Mouse (Mus musculus) embryonic stem cell, embryonic (primary cell): ENCODE data around the gene Ldhc.

Source experiments
- CTCF ChIA-PET, 4 experiments: fragments of 300-600 bp in 2 of 4; fragments of 350-600 bp in 2 of 4; sonication (Branson Sonifier 250); formaldehyde crosslinking; loops; one replicate each; lab custom pipeline; 2022; ENCODE audit warnings: inconsistent platforms in 2 of 4; lab: Charles Lee
- POLR2A ChIA-PET, 4 experiments: fragments of 300-600 bp in 2 of 4; fragments of 350-600 bp in 2 of 4; sonication (Branson Sonifier 250); formaldehyde crosslinking; loops; one replicate each; lab custom pipeline; 2022; ENCODE audit warnings: antibody characterized with exemption in 4 of 4, inconsistent platforms in 1 of 4; lab: Charles Lee

The Ldhc gene

DNA sequence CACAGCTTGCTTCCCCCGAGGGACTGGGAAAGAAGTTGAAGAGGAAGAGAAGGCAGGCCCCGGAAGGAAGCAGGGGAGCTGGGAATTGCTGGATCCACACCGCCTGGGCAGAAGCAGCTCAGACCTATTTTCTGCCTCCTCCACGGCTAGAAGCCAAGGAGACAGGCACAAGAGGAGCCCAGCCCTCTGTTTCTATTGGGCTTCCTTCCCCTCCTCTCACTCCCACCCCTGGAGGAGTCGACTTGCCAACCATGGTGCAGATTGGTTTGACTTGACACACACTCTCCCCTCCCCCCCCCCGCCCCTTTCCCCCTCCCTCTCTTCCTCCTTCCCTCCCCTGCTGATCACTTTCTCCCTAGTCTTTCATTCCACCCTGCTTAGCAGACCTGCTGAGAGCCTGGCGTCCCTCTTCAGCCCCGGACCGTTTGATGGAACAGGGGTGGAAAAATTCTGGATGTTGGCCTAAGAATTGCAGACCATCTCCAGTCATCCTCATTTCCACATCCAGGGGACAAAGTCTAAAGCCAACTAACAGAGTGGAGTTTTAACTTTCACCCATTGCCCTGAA lies 22.8 kb upstream of the Ldhc start:
- CTCF ChIA-PET, result interaction anchor here (0.6 to 1.8 kb wide), 8 partner anchors 8 to 620 kb away, joined by 3 to 6 read pairs (median 4); no protein-coding TSS in a partner anchor
- POLR2A ChIA-PET, result interaction anchor here in 3 of 4 experiments (0.6 to 5.0 kb wide), 25 partner anchors 7 to 236 kb away, joined by 3 to 32 read pairs (median 5); partner anchors contain the start of genes Gtf2h1 (in 2 of the 3), Hps5 (in 2 of the 3), Saa4 (in 1 of the 3) and Sergef (in 1 of the 3)

DNA sequence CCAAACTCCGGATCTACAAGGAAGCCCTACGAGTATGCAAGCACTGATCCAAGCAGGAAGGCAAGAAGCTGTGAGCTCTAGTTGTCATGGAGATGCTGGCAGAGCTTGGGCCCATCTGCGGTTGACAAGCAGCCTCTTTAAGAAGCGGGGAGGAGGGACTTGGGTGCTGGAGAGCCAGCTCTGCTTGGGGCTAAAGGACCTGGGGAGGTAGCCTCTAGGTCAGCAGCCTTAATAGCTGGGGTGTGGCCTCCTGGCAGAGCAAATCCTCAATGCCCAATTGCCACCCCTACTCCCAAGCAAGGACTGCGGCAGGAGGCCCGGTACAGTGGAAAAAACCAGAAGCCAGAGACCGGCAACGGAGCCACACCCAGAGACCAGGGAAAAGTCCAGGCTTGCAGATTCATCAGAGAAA lies 22.1 kb upstream of the Ldhc start:
- ChIA-PET CTCF (interaction anchor here (0.6 to 1.8 kb wide), 6 partner anchors 9 to 121 kb away, joined by 3 to 5 read pairs (median 4); no protein-coding TSS in a partner anchor), POLR2A (interaction anchor here (0.8 to 5.0 kb wide), 23 partner anchors 8 to 237 kb away, joined by 3 to 32 read pairs (median 3); partner anchors contain the start of genes Gtf2h1 (in 2 of the 4), Hps5 (in 2 of the 4) and Sergef (in 1 of the 4))

DNA sequence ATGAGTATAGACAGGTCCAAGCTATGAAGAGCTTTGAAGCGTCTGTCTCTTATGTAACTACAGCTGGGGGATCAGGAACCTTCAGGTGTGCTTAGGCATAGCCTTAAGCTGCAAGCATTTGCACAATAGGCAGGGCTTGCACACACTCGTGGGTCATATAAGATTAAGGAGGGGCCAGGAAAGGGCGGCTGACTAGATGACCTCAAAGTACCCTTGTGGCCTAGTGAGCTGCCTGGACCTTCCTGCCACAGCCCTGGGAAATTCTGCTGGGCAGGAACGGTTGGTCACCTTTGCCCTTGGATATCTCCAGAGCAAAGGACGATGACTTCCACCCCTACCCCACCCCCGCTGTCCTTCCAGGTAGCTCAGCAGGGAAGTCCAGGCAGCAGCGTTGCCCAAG lies 21.6 kb upstream of the Ldhc start:
- POLR2A ChIA-PET, result interaction anchor here (0.6 to 5.0 kb wide), 35 partner anchors 8 to 1092 kb away, joined by 3 to 32 read pairs (median 4); partner anchors contain the start of genes Gtf2h1 (in 3 of the 4), Hps5 (in 3 of the 4) and Sergef (in 1 of the 4)
- CTCF ChIA-PET, result interaction anchor here in 1 of 4 experiments (0.6 to 1.8 kb wide), 3 partner anchors 9 to 110 kb away, joined by 3 to 5 read pairs (median 4); no protein-coding TSS in a partner anchor

DNA sequence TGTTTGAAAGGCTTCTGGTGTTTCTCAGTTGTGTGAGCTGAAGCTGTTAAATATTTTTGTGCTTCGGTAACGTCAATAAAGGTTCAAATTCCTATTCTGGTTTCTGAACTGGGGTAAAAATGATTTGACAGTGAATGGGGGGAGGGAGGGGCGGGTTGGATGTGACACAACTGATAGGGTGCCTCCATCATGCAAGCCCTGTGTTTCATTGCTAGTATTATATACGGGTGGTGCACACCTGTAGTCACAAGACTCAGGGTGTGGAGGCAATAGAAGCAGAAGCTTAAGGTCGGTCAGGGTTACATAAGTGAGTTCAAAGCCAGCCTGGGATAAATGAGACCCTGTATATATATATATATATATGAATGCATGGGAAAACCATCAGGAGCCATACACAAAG lies 21.1 kb upstream of the Ldhc start:
- POLR2A ChIA-PET, result interaction anchor here (0.6 to 5.0 kb wide), 28 partner anchors 8 to 1093 kb away, joined by 3 to 32 read pairs (median 4); partner anchors contain the start of genes Gtf2h1 (in 1 of the 4), Hps5 (in 1 of the 4) and Sergef (in 1 of the 4)
- CTCF ChIA-PET, result interaction anchor here in 1 of 4 experiments (1.8 kb wide), 2 partner anchors 10 to 15 kb away, joined by 4 to 5 read pairs; no protein-coding TSS in a partner anchor

DNA sequence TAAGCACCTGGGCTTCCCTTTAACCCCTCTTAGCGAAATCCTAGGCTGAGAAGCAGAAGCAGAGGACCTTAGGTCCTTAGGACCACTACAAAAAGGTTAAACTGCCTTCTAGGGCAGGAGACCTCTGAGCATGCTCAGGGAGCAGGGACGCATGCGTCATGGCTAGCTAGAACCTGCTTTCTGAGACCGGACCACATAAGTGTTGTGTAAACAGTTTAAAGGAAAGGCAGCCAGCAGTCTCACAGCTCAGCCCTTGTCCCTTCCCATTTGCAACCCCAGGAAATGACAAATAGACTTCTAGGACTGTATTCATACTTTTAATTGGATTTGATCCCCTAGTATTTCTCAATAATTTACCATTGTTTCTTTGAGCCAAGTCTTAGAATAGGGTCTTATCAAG lies 20.7 kb upstream of the Ldhc start:
- ChIA-PET POLR2A (interaction anchor here in 3 of 4 experiments (0.6 to 5.0 kb wide), 16 partner anchors 8 to 201 kb away, joined by 3 to 32 read pairs (median 4); partner anchors contain the start of genes Gtf2h1 (in 1 of the 3), Hps5 (in 1 of the 3) and Sergef (in 1 of the 3)), CTCF (interaction anchor here in 2 of 4 experiments (0.5 to 1.8 kb wide), 2 partner anchors 15 to 1141 kb away, joined by 3 to 4 read pairs; partner anchors contain the start of gene Car11 (in 1 of the 2))

DNA sequence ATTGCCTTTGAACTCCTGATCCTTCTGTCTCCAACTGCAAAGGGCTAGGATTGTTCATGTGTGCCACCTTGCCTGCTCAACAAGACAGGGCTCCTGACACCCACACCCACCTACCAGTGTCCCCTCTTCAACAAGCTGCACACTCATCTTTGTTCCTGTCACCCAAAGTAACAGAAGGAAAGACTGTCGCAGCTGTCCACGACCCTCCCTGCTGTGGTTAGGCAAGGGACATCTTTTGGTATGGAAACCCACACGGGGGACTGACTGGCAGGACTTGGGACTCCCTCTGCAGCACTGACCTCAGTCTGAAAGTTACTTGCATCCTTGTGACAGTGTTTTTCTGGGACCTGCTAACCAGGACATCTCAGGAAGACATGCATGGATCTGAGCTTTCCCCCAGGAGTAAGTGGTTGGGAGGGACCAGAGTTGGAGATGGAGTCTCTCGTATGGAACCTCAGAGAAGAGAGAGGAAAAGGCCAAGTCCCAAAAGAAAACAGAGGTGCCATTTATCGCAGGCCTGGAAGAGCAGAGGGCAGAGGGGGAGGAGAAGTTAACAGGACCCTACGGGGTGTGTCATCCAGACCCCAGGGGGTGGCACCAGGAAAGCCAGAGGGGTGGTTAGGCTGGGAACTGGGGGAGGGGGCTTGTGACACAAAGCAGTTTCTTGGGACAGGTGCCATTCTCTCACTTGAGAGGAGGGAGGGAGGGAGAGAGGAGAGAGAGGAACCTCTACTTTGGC lies 20.0 kb upstream of the Ldhc start, which contains the start of gene Ldha:
Ldha (plus strand) TSS at position 689 of the 739 bp plus-strand sequence.
- ChIA-PET CTCF (interaction anchor here in 2 of 4 experiments (0.5 to 0.6 kb wide), 2 partner anchors 459 to 1142 kb away, joined by 3 read pairs; partner anchors contain the start of gene Car11 (in 1 of the 2)), POLR2A (interaction anchor here in 3 of 4 experiments (0.6 to 5.0 kb wide), 12 partner anchors 7 to 115 kb away, joined by 3 to 32 read pairs (median 10); partner anchors contain the start of genes Gtf2h1 (in 1 of the 3) and Hps5 (in 1 of the 3))

DNA sequence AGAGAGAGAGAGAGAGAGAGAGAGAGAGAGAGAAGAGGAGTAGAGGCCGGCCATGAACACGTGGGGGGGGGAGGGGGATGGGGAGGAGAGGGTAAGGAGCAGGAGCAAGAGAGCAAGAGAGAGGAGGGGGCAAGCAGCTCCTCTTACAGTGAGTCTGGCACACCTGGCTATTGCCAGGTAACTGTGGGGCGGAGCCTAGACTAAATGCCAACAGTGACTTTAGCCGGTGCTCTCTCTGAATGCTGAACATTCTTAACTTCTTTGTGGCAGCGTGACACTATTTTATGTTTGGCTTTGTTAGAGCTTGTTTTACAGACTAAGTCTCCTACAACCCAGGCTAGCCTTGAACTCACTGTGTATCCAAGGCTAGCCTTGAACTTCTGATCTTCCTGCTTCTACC lies 18.7 kb upstream of the Ldhc start:
- ChIA-PET POLR2A (interaction anchor here in 2 of 4 experiments (0.8 to 1.9 kb wide), 6 partner anchors 10 to 33 kb away, joined by 3 to 9 read pairs (median 6); no protein-coding TSS in a partner anchor), CTCF (no interaction called here)

DNA sequence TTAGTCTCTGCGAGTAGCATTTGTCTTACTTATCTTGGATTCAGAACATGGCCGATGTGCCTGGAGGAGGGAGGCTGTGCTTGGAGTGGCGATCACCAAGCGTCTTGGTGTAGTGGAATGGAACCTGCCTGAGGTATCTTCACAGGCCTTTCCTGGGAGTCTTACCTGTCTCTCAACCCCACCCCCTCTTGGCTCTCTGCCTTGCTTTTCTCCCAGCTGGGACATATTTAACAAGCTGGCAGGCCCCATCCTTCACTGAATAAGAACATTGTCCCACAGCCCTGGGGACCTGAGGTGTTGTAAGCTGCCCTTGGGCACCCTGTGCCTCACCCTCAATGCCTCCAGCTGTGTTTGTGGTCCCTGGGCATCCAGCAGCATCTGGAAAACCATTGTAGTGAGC lies 17.4 kb upstream of the Ldhc start:
- POLR2A ChIA-PET, result interaction anchor here in 2 of 4 experiments (2.6 to 4.8 kb wide), 3 partner anchors 12 to 17 kb away, joined by 26 to 44 read pairs (median 44); no protein-coding TSS in a partner anchor
- CTCF ChIA-PET, result no interaction called here

DNA sequence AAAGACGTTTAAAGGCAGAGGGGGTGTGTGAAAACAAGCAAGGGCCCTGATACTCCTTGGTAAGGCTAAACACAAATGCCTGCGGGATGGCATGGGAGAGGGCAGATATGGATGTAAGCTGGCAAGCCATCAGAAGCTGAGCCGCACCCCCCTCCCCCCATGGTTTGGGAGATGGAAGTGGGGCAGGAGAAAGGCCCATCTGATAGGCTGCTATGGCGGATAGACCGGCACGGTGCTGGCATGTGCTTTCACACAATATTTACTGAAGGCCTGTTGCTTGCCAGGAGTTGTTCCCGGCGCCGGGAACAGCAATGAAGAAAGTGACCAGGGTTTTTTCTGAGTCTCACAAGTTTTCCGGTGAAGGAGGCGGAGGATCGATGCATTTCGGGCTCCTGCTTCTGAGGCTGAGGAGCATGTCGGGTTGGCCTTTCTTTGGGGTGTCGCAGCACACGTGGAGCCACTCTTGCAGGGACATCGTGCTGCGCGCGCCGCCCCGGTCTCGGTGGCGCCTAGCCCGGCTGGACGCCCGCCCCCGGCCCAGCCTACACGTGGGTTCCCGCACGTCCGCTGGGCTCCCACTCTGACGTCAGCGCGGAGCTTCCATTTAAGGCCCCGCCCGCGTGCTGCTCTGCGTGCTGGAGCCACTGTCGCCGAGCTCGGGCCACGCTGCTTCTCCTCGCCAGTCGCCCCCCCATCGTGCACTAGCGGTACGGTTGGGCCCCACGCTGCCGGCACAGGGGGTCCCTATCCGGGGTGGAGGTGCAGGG lies 15.6 kb upstream of the Ldhc start:
- CTCF ChIA-PET, result interaction anchor here (0.6 to 1.7 kb wide), 6 partner anchors 16 to 135 kb away, joined by 3 to 4 read pairs (median 3); partner anchors contain the start of gene Saal1 (in 1 of the 4)
- POLR2A ChIA-PET, result interaction anchor here (0.5 to 6.3 kb wide), 49 partner anchors 7 to 1859 kb away, joined by 3 to 44 read pairs (median 4); partner anchors contain the start of genes Gtf2h1 (in 3 of the 4), Hps5 (in 3 of the 4), Ldhc (in 1 of the 4) and Prmt1 (in 1 of the 4)

DNA sequence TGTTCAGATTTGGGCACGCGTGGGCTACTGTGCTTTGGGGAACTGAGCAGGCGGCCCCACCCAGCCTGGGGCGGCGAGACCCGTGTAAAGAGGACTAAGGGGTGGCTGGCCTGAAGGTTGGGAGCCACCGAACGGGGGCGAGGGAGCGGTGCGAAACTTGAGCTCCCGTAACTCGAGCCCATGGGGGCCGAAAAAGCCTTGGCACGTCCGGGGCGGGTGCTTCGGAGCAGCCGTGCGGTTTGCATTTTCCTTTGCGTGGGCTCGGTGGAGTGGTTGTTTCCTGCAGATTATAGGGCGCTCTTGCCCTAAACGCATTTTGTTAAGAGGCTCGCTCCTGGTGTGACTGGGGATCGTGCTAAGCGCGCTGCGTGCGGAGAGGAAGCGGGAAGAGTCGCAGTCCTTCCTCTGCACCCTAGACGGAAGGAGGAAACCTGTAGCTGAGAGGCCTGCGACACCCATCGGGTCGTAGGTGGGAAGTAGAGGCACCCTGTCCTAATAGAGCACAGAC lies 15.0 kb upstream of the Ldhc start:
- CTCF ChIA-PET, result interaction anchor here in 2 of 4 experiments (0.6 to 1.7 kb wide), 4 partner anchors 17 to 135 kb away, joined by 3 to 4 read pairs (median 3); no protein-coding TSS in a partner anchor
- POLR2A ChIA-PET, result interaction anchor here (0.6 to 6.3 kb wide), 40 partner anchors 7 to 231 kb away, joined by 3 to 44 read pairs (median 4); partner anchors contain the start of genes Gtf2h1 (in 3 of the 4), Hps5 (in 3 of the 4), Ldhc (in 1 of the 4) and Sergef (in 1 of the 4)

DNA sequence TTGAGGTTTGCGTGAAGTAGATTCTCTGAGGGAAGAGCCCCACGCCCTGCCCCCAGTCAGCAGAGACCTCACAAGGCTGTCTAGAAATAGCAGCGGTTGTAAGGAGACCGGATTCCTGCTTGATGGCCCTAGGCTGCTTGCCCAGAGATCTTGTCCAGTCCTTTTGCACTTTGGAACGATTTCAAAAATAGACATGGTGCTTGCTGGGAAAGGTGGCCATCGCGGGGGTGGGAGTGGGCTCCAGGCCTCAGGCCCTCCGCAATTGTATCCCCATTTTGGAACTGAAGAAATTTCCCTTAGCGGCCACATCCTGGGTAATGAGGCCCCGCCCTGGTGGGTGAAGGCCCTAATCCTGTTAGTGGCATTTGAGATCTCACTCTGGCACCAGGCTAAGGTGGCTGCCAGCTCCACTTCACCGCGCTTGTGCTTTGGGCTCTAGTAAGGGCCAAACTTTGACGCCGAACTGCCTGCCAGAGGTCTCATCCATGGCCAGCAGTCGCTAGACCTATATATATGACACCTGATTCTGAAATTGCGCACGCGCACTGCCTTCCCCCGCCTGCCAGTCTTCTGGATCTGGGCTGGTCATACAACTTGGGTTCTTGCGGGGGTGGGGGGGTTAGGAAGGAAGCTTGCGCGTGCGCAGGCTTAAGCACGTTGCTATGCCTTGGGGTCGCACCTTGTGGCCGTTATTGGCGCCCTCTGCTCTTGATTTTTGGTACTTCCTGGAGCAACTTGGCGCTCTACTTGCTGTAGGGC lies 14.3 kb upstream of the Ldhc start:
- CTCF ChIA-PET, result interaction anchor here in 2 of 4 experiments (0.6 to 1.2 kb wide), 4 partner anchors 17 to 136 kb away, joined by 3 to 4 read pairs (median 3); no protein-coding TSS in a partner anchor
- POLR2A ChIA-PET, result interaction anchor here (0.5 to 6.3 kb wide), 26 partner anchors 8 to 208 kb away, joined by 3 to 44 read pairs (median 5); partner anchors contain the start of genes Gtf2h1 (in 3 of the 4), Hps5 (in 3 of the 4), Ldhc (in 1 of the 4) and Sergef (in 1 of the 4)

DNA sequence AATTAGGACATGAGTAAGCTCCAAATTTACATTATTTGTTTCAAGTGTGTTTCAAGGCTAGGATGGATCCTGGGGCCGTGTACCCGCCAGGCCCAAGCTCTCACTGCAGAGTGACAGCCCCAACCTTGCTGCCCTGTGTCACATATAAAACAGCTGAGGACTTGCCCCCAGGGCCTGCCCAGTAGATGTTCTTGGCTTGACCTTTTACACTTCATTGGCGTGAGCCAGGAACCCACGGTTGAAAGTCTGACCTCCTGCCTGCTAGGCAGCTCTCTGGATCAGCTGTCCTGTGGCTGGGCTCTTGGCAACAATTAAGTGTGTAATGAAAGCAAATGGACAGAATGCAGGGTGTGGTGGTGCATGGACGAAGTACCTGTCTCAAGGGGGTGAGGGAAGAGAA lies 11.7 kb upstream of the Ldhc start:
- ChIA-PET POLR2A (interaction anchor here in 2 of 4 experiments (0.9 to 6.3 kb wide), 18 partner anchors 10 to 89 kb away, joined by 3 to 32 read pairs (median 5); partner anchors contain the start of genes Gtf2h1 (in 2 of the 2), Hps5 (in 2 of the 2) and Ldhc (in 1 of the 2)), CTCF (interaction anchor here in 2 of 4 experiments (0.6 kb wide), 2 partner anchors 87 to 221 kb away, joined by 3 read pairs; no protein-coding TSS in a partner anchor)

DNA sequence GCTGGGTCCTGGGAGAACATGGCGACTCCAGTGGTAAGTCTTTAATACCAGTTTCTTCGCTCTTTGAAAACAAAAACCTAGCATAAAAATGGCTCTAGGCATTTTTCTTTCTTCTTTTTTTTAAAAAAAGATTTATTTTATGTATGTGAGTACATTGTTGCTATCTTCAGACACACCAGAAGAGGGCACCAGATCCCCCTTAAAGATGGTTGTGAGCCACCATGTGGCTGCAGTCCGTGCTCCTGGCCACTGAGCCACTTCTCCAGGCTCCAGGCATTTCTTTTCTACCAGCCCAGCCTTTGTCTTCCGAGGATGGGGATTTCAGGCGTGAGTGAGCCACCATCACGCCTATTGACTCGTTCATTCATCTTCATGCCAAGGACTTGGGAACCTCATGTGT lies 10.0 kb upstream of the Ldhc start:
- POLR2A ChIA-PET, result interaction anchor here in 2 of 4 experiments (0.5 to 6.3 kb wide), 5 partner anchors 8 to 172 kb away, joined by 3 to 32 read pairs (median 12); no protein-coding TSS in a partner anchor
- CTCF ChIA-PET, result interaction anchor here in 1 of 4 experiments (1.2 kb wide), 1 partner anchor 8 kb away, joined by 4 read pairs; no protein-coding TSS in a partner anchor

DNA sequence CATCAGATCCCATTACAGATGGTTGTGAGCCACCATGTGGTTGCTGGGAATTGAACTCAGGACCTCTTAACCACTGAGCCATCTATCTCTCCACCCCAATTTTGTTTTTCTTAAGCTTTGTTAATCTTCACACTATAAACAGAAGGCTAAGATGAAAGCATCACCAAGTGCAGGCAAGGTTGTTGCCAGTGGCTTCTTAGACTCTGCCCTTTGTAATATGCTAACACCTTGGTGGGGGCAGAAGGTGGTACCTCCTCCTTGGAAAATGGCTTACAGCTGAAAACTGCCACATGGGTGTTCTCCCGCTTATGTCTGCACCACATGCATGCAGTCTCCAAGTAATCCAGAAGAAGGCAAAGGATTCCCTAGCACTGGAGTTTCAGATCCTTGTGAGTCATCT lies 8.3 kb upstream of the Ldhc start:
- POLR2A ChIA-PET, result interaction anchor here (0.9 to 2.7 kb wide), 11 partner anchors 10 to 98 kb away, joined by 3 to 14 read pairs (median 4); partner anchors contain the start of gene Ldha (in 1 of the 4)
- CTCF ChIA-PET, result interaction anchor here in 1 of 4 experiments (1.6 kb wide), 1 partner anchor 82 kb away, joined by 4 read pairs; no protein-coding TSS in a partner anchor

DNA sequence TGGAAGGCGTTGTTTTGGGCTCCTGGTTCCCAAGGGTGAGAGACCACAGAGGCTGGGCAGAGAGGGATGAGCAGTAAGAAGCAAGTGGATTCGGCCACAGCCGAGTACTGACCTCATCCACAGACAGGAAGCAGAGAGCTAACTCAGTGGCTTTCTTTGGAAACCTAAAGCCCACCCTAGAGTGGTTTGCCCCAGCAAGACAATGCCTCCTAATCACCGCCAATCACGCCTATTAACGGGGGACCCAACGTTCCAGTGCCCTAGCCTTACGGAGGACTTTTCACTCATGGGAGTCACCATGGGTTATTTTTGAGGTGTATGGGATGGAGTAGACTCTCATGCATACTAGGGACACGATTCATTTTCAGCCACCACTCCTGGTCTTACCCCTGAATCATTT lies 7.6 kb upstream of the Ldhc start:
- CTCF ChIA-PET, result interaction anchor here in 2 of 4 experiments (0.7 to 1.6 kb wide), 2 partner anchors 12 to 83 kb away, joined by 3 to 4 read pairs; no protein-coding TSS in a partner anchor
- POLR2A ChIA-PET, result interaction anchor here (0.7 to 4.8 kb wide), 13 partner anchors 8 to 144 kb away, joined by 3 to 44 read pairs (median 4); partner anchors contain the start of gene Uevld (in 1 of the 4)
